Mouse (Mus musculus) midbrain, embryonic 16.5 days (tissue): Measurements from ENCODE around the gene Ube2l6. TPM values are rescaled to one million over a fixed set of nuclear protein-coding genes. Genes with fewer than 3 reads are reported as not detected.

Source experiments
- ATAC-seq: fragments of 200-750 bp; cut with Nextera tagmentation; 2 replicates; pipeline ENCODE4 v1.8.0; 2017; ENCODE audit warnings: moderate TSS enrichment
- H3K27ac ChIP-seq: fragments of 300-500 bp; sonication (generic); 2 replicates; pipeline ENCODE4 v1.5.1; 2014; ENCODE audit warnings: mild to moderate bottlenecking, low read length, mixed read lengths
- H3K27me3 ChIP-seq: fragments of 300-500 bp; sonication (generic); 2 replicates; pipeline ENCODE4 v1.6.1; 2014; ENCODE audit warnings: low read depth, low read length, mixed read lengths; ENCODE audit not compliant: control insufficient read depth, insufficient read depth
- H3K36me3 ChIP-seq: fragments of 300-500 bp; sonication (generic); 2 replicates; pipeline ENCODE4 v1.6.1; 2014; ENCODE audit warnings: mild to moderate bottlenecking, low read length, moderate library complexity, mixed read lengths; ENCODE audit not compliant: control insufficient read depth, insufficient read depth
- H3K4me1 ChIP-seq: fragments of 300-500 bp; sonication (generic); 2 replicates; pipeline ENCODE4 v1.6.1; 2014; ENCODE audit warnings: mild to moderate bottlenecking, low read length, mixed read lengths; ENCODE audit not compliant: control insufficient read depth, insufficient read depth
- H3K4me2 ChIP-seq: fragments of 300-500 bp; sonication (generic); 2 replicates; pipeline ENCODE4 v1.6.1; 2014; ENCODE audit warnings: mild to moderate bottlenecking, low read length, mixed read lengths
- H3K4me3 ChIP-seq: fragments of 300-500 bp; sonication (generic); 2 replicates; pipeline ENCODE4 v1.5.1; 2014; ENCODE audit warnings: low read depth, mild to moderate bottlenecking, low read length, moderate library complexity, mixed read lengths
- H3K9ac ChIP-seq: fragments of 300-500 bp; sonication (generic); 2 replicates; pipeline ENCODE4 v1.6.1; 2014; ENCODE audit warnings: low read depth, low read length, mixed read lengths
- H3K9me3 ChIP-seq: fragments of 300-500 bp; sonication (generic); replicated peaks from 2 replicates; pipeline ENCODE4 v1.6.1; 2014; ENCODE audit warnings: mild to moderate bottlenecking, low read length, mixed read lengths; ENCODE audit not compliant: control insufficient read depth, poor library complexity, severe bottlenecking
- WGBS: fragments of 180-500 bp; shearing (Covaris S2); extraction: QIAGEN DNeasy Blood & Tissue Kit; methylation state at CpG from one replicate; pipeline ENCODE4 v1.1.7; 2014; 5-methylcytosine and 5-hydroxymethylcytosine counted together
- polyA plus RNA-seq: library from polyadenylated mRNA; unstranded; fragments of >200 nt; fragmentation: Nextera tagmentation; extraction: Ambion mirVana; gene quantifications from 2 replicates; pipeline ENCODE4 v1.2.1, GENCODE M21; 2015

The Ube2l6 gene
- polyA plus RNA-seq, 1 experiment from 2014 or later = 22.9 TPM

DNA sequence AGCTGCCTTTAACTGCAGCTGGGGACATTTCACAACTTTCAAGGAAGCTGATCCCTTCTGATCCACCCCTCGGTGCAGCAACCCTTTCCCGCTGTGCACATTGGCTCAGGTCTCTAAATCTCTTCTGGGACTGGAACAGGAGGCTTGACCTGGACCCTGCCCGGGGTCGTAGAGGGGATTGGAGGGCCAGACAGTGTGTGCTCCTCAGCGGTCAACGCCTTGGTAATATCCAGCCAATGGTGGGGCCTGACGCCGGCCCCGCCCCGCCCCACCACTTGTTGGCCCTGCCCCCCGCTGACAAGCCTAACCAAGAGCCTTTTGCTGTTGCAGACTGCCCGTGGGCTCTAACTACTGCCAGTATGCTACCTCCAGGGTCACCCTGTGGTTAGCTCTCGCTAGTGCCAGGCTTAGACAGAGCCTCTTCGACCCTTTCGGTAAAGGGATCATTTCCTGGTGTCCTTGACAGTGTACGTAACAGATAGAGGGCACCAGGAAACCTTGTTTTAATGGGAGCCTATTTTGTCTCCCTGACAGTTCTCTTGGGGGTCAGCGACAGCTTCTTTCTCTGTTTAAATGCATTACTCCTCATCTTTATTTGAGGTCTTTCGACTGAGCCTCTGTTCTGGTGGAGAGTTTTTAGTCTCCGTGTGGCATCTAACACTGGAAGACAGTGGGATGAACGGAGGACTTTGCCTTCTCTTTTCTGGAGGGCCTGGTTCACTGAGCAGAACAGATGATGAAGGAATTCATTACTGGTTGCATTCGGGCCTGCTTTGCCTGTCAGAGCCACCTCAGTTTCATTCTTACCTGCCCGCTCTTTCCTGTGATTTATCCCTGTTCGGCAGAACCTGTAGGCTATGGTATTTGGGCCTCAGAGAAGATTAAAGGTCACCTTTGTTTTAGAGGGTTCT lies 52.8 kb downstream of the Ube2l6 start:
- H3K4me1 ChIP-seq = no peaks in the 10 kb centered on the region
- no peak for ATAC-seq
- no peak overlapping the region; the same call in 1 of the 2 replicates for H3K4me2 ChIP-seq

GRCm38 (mm10) chr2:84855732-84856131 lies 57.1 kb downstream of the Ube2l6 start:
- no peaks in the 10 kb centered on the region for H3K27me3 ChIP-seq
- no peaks in the 10 kb centered on the region for H3K36me3 ChIP-seq
- no peak overlapping the region for H3K4me2 ChIP-seq
- no peak overlapping the region for H3K4me3 ChIP-seq
- H3K9ac ChIP-seq = no peak overlapping the region
- no peaks in the 10 kb centered on the region for H3K4me1 ChIP-seq
- no peaks in the 10 kb centered on the region for H3K9me3 ChIP-seq
- no peak overlapping the region for H3K27ac ChIP-seq
- ATAC-seq = peak; percentile 81
- 56% methylated on average over 2 of the region's 2 CpGs for WGBS

More for the DNA sequence above, 52.8 kb downstream of the Ube2l6 start:
- Histone ChIP-seq H3K4me3 (no peak overlapping the region), H3K27me3 (no peaks in the 10 kb centered on the region), H3K27ac (no peak overlapping the region), H3K9ac (no peak overlapping the region), H3K36me3 (no peaks in the 10 kb centered on the region), H3K9me3 (no peaks in the 10 kb centered on the region)
- WGBS = 30% methylated on average over 23 of the region's 23 CpGs

DNA sequence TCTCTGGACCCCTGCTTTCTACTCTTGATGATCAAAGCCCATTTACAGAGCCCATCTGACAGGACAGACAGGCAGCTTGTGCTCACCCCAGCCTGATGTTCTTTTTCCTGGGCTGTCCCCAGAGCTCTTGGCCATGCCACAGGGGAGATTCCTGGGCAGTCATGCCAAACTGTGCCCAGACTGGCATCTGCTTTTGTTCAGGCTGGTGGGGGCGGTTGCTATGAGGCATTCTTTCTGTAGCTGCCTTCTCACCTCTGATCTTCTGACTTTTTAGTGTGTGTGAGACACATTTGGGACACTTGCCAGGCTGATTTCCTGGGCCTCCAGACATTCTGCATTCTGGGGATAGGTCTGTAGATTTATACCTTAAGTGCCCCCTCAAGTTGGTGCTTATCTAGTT lies 59.9 kb downstream of the Ube2l6 start:
- Histone ChIP-seq H3K27ac (no peak overlapping the region), H3K27me3 (no peaks in the 10 kb centered on the region), H3K4me1 (no peaks in the 10 kb centered on the region), H3K4me2 (no peak overlapping the region), H3K36me3 (no peaks in the 10 kb centered on the region), H3K9me3 (no peaks in the 10 kb centered on the region), H3K4me3 (no peak overlapping the region), H3K9ac (no peak overlapping the region)
- ATAC-seq = no peak
- 86% methylated on average over 1 of the region's 1 CpGs for WGBS

Other genes starting within 250 kb of the Ube2l6 start
- 29.9 and 30.1 TPM in 2 replicates for gene Ctnnd1, start 148.1 kb upstream of the Ube2l6 start, polyA plus RNA-seq
- gene Btbd18, start 139.7 kb upstream of the Ube2l6 start, polyA plus RNA-seq = 0.26 and 0.39 TPM in 2 replicates
- 177 and 185 TPM in 2 replicates for gene Selenoh, start 128.1 kb upstream of the Ube2l6 start, polyA plus RNA-seq
- gene Gm28635, start 120.8 kb upstream of the Ube2l6 start, polyA plus RNA-seq = not detected in 2 replicates
- gene Med19, start 120.4 kb upstream of the Ube2l6 start, polyA plus RNA-seq = 52.3 and 53.6 TPM in 2 replicates
- 298 and 301 TPM in 2 replicates for gene Tmx2, start 119.7 kb upstream of the Ube2l6 start, polyA plus RNA-seq
- 19.5 and 21.3 TPM in 2 replicates for gene Zdhhc5, start 83.6 kb upstream of the Ube2l6 start, polyA plus RNA-seq
- 20.1 and 23.0 TPM in 2 replicates for gene Clp1, start 71.5 kb upstream of the Ube2l6 start, polyA plus RNA-seq
- 27.7 and 28.1 TPM in 2 replicates for gene Ypel4, start 64.8 kb upstream of the Ube2l6 start, polyA plus RNA-seq
- gene Gm19426, start 55.2 kb upstream of the Ube2l6 start, polyA plus RNA-seq = 4.3 and 4.8 TPM in 2 replicates
- gene Serping1, start 23.4 kb upstream of the Ube2l6 start, polyA plus RNA-seq = 28.3 and 29.0 TPM in 2 replicates
- gene Smtnl1, start 23.8 kb downstream of the Ube2l6 start, polyA plus RNA-seq = not detected in 2 replicates
- gene Timm10, start 28.2 kb downstream of the Ube2l6 start, polyA plus RNA-seq = 69.8 and 75.2 TPM in 2 replicates
- gene Slc43a1, start 40.0 kb downstream of the Ube2l6 start, polyA plus RNA-seq = 0.73 and 0.91 TPM in 2 replicates
- 3.9 TPM in 2 replicates for gene Rtn4rl2, start 87.9 kb downstream of the Ube2l6 start, polyA plus RNA-seq
- 2.8 and 3.1 TPM in 2 replicates for gene Slc43a3, start 137.8 kb downstream of the Ube2l6 start, polyA plus RNA-seq
- not detected in 2 replicates for gene Prg2, start 181.6 kb downstream of the Ube2l6 start, polyA plus RNA-seq
- gene Prg3, start 189.4 kb downstream of the Ube2l6 start, polyA plus RNA-seq = not detected in 2 replicates
- 162 and 170 TPM in 2 replicates for gene Ssrp1, start 238.4 kb downstream of the Ube2l6 start, polyA plus RNA-seq
- 1.4 and 2.1 TPM in 2 replicates for gene P2rx3, start 238.6 kb downstream of the Ube2l6 start, polyA plus RNA-seq
- 23.0 and 27.4 TPM in 2 replicates for gene Tnks1bp1, start 249.2 kb downstream of the Ube2l6 start, polyA plus RNA-seq